Mouse (Mus musculus): ENCODE results near the gene Cntnap3. TPM values are rescaled to one million over a fixed set of nuclear protein-coding genes. Genes with fewer than 3 reads are reported as not detected.
"Not testable (repeated sequence)": the region's sequence is repeated elsewhere in the genome, so short reads cannot be mapped to it uniquely, and the experiment has no call there.

The Cntnap3 gene
- polyA plus RNA-seq (2012; ENCODE audit: insufficient read depth, insufficient read length, low replicate concordance, missing spikeins), result not detected in 2 replicates

DNA sequence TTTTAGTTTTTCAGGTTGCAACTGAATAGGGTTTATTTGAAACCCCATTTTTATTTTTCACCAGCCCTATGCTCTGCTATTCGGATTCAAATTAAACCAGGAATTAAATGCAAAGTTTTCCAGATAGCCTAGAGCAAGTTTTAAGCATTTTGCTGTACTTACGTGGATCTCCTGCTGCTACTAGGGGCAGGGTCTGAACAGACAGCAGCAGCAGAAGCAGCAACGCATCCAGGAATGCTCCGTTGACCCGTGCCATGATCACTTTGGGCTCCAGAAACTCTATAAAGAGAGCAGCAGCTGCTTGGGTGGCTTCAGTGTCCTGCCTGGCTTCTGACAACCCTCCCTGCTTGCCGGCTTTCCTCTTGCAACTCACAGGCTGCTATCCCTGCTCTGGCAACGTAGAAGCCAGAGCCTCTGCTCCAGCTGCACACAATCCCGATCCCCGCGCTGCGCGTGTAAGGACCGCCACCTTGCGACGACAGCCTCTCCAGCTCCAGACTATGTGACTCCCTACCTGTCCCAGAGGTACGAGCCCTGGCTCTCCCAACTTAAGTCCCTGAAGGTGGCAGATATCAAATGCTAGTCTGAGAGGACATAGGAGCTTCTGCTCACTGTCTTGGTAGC lies at the start of gene Cntnap3:
TSS of gene Cntnap3 (minus strand) at position 371 of the 624 bp plus-strand sequence.
- Histone ChIP-seq H3K4me1 (ENCODE audit: control insufficient read depth, insufficient read depth, low read length) (no peaks in the 10 kb centered on the region), H3K27ac (ENCODE audit: insufficient read depth, low read depth, low read length) (0 out of 2 replicates have a peak within 1 kb of the TSS, but pooled peaks have one; percentile 18), H3K4me3 (ENCODE audit: insufficient read depth, low read depth, low read length) (peak within 1 kb of the TSS; percentile 60)
- peak; percentile 74 for TF ChIP-seq CTCF (IDR thresholded peaks at IDR 0.05; ENCODE audit: insufficient read depth, low read depth, low read length)
- TF ChIP-seq POLR2A (IDR thresholded peaks at IDR 0.05; ENCODE audit: insufficient read depth, low read depth, low read length), result no peak
- 1% methylated on average over 16 of the region's 16 CpGs for WGBS

DNA sequence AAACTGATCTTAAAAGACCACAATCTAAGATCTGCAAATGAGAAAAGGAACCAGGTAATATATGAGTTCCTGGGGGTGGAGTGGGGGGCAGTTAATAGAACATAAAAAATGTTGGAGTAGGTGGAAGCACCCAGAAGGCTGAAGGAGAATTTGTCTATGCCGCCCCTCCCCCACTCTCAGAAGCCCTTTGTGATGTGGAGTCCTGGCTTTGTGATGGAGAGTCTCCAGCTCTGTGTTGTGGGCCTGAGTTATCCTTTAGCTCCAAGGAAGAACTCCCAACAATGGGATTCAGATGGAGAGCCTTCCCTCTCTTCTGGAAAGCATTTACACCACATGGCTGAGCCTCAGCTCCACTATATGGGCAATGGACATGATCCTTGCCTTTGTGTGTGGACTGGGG lies 13.4 kb upstream of the Cntnap3 start, which contains the start of gene Spata31:
TSS of gene Spata31 (plus strand) at position 216 of the 400 bp plus-strand sequence.
- WGBS, result 71% methylated on average over 1 of the region's 1 CpGs
- H3K4me3 ChIP-seq (ENCODE audit: insufficient read depth, low read depth, low read length), result no peak within 1 kb of the TSS
- no peak within 1 kb of the TSS for H3K27ac ChIP-seq (ENCODE audit: insufficient read depth, low read depth, low read length)
- H3K4me1 ChIP-seq (ENCODE audit: control insufficient read depth, insufficient read depth, low read length), result no peaks in the 10 kb centered on the region
- no peak for TF ChIP-seq POLR2A (IDR thresholded peaks at IDR 0.05; ENCODE audit: insufficient read depth, low read depth, low read length)
- no peak for TF ChIP-seq CTCF (IDR thresholded peaks at IDR 0.05; ENCODE audit: insufficient read depth, low read depth, low read length)

DNA sequence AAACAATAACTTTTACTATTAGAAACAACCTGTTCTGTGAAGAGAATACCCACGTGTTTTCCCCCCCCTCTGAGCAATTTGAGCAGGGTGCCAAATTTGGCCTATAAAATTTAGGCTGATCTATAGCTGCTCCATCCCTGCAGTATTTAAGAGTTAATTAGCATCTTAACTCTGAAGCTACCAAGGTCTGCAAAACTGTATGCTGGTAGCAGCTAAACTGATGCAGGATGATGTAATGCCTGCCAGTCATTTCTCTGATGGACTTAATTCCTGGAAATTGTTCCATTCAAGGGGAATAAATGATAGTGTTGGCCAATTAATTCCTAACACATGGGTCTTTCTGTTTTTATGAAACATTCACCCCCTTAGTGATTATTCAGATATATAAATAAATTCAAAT lies 623 bp downstream of the Cntnap3 start:
- TF ChIP-seq CTCF (IDR thresholded peaks at IDR 0.05; ENCODE audit: insufficient read depth, low read depth, low read length), result no peak
- TF ChIP-seq POLR2A (IDR thresholded peaks at IDR 0.05; ENCODE audit: insufficient read depth, low read depth, low read length), result no peak
- no peak overlapping the region for H3K27ac ChIP-seq (ENCODE audit: insufficient read depth, low read depth, low read length)
- H3K4me1 ChIP-seq (ENCODE audit: control insufficient read depth, insufficient read depth, low read length), result no peaks in the 10 kb centered on the region
- no peak overlapping the region for H3K4me3 ChIP-seq (ENCODE audit: insufficient read depth, low read depth, low read length)
- WGBS, result 13% methylated on average over 1 of the region's 1 CpGs

DNA sequence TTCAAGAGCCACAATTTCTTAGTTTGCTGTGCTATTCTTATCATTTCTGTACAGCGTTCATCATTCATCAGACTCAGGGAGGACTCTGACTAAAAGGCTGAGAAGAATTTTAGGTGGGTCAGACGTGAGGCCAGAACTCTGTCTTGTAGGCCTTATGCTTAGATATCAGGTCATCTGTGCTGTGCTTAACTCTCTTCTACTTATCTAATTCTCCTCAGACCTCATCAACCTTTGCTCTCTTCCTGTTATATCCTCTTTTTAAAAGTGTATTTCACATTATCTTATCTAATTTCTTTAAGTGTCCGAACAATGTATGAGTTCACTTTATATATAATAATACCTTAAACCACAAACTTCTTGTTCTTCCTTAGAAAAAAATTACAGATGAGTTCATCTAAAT lies 38.4 kb downstream of the Cntnap3 start:
- no peaks in the 10 kb centered on the region for H3K4me1 ChIP-seq (ENCODE audit: control insufficient read depth, insufficient read depth, low read length)
- 91% methylated on average over 3 of the region's 3 CpGs for WGBS
- TF ChIP-seq POLR2A (IDR thresholded peaks at IDR 0.05; ENCODE audit: insufficient read depth, low read depth, low read length), result no peak
- no peak for TF ChIP-seq CTCF (IDR thresholded peaks at IDR 0.05; ENCODE audit: insufficient read depth, low read depth, low read length)
- H3K4me3 ChIP-seq (ENCODE audit: insufficient read depth, low read depth, low read length), result no peak overlapping the region
- no peak overlapping the region for H3K27ac ChIP-seq (ENCODE audit: insufficient read depth, low read depth, low read length)

DNA sequence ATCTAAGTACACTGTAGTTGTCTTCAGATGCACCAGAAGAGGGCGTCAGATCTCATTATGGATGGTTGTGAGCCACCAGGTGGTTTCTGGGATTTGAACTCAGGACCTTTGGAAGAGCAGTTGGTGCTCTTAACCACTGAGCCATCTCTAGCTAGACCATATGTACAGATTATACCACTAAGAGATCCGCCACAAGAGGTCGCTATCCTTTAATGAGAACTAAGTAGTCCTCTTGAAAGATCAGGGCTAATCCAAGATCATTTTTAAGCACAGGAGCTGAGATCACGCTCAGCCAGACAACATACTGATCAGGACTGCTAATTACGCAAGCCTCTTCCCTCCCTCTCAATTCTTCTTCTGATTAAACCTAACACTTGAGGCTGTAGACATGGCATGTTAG lies 78.9 kb downstream of the Cntnap3 start:
- H3K4me3 ChIP-seq (ENCODE audit: insufficient read depth, low read depth, low read length); H3K4me1 ChIP-seq (ENCODE audit: control insufficient read depth, insufficient read depth, low read length); H3K27ac ChIP-seq (ENCODE audit: insufficient read depth, low read depth, low read length): not testable (repeated sequence)
- WGBS, result 37% methylated on average over 5 of the region's 5 CpGs

DNA sequence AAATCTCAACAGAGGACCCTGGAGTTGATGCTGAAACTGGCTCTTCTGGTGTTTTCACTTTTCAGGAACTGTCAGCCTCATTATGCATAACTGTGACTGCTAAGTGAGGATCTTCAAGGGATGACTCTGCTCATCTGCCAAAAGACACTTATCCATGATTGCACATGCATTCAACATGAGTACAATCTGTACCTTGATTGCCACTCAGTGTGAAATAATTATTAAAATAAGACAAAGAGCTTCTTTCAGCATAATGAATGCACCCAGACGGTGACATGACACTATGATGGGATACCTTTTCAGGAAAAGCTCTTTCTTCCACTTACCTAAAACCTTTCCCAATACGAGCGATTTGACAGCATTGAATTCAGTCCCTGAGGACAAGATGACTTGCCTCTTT lies 158.4 kb downstream of the Cntnap3 start:
- Histone ChIP-seq H3K27ac (ENCODE audit: insufficient read depth, low read depth, low read length) (no peak overlapping the region), H3K4me1 (ENCODE audit: control insufficient read depth, insufficient read depth, low read length) (no peaks in the 10 kb centered on the region), H3K4me3 (ENCODE audit: insufficient read depth, low read depth, low read length) (no peak overlapping the region)
- WGBS, result 80% methylated on average over 3 of the region's 3 CpGs
- TF ChIP-seq POLR2A (IDR thresholded peaks at IDR 0.05; ENCODE audit: insufficient read depth, low read depth, low read length) (no peak), CTCF (IDR thresholded peaks at IDR 0.05; ENCODE audit: insufficient read depth, low read depth, low read length) (no peak)

DNA sequence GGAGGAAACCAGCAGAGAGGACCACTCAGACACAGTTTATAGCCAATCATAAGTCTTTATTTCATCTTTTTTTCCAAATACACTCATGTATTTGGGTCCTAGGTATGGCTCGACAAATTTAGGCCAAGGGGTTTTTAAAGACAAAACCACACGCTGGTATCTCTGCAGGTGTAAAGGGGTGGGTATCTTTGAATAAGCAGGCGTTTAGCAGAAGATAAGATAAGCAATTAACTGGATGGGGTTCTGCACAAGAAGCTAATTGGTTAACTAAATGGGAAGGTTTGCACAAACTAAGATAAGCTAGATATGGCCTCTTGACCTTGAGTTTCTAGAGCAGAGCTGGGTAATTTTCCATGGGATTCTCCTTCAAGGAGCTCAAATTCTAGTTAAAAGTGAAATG lies 171.5 kb downstream of the Cntnap3 start:
- no peak overlapping the region for H3K27ac ChIP-seq (ENCODE audit: insufficient read depth, low read depth, low read length)
- no peak overlapping the region for H3K4me3 ChIP-seq (ENCODE audit: insufficient read depth, low read depth, low read length)
- no peaks in the 10 kb centered on the region for H3K4me1 ChIP-seq (ENCODE audit: control insufficient read depth, insufficient read depth, low read length)
- WGBS, result 86% methylated on average over 3 of the region's 3 CpGs
- TF ChIP-seq POLR2A (IDR thresholded peaks at IDR 0.05; ENCODE audit: insufficient read depth, low read depth, low read length) (no peak), CTCF (IDR thresholded peaks at IDR 0.05; ENCODE audit: insufficient read depth, low read depth, low read length) (no peak)

DNA sequence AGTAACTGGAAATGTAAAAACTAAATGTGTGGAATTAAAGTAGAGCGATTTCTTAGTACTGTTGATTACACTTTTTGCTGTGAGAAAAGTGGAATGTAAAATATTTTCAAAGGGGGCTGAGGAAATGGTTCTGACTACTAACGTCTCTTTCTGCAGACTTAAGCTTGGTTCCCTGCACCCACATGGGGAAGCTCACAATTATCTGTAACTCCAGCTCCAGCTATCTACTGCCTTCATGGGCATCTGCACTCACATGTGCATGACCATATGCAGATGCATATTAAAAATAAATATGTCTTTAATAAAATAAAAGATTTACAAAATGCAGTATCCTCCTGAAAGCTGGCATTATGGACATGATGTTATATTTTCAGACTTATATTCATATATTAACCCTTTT lies 187.0 kb downstream of the Cntnap3 start:
- Histone ChIP-seq H3K27ac (ENCODE audit: insufficient read depth, low read depth, low read length) (no peak overlapping the region), H3K4me3 (ENCODE audit: insufficient read depth, low read depth, low read length) (no peak overlapping the region), H3K4me1 (ENCODE audit: control insufficient read depth, insufficient read depth, low read length) (no peaks in the 10 kb centered on the region)
- TF ChIP-seq POLR2A (IDR thresholded peaks at IDR 0.05; ENCODE audit: insufficient read depth, low read depth, low read length), result no peak
- WGBS, result 58% methylated on average over 2 of the region's 2 CpGs

DNA sequence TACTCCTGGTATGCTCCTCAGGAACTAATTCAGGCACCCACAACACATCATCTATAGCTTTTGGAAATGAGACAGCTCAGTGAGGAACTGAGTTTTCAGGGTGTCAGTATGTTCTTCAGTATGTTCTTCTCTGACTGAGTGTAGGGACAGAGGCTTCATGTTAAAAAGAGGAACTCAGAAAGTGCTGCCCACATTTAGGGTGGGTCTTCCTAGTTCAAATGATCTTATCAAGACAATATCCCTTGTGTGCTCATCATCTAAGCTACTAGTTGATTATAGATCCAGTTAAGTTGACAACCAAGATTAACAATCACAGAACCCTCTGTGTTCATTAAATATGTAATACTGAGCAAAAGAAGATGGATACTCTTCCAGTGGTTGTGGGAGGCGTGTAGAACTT lies 211.3 kb downstream of the Cntnap3 start:
- WGBS, result 83% methylated on average over 1 of the region's 1 CpGs
- no peaks in the 10 kb centered on the region for H3K4me1 ChIP-seq (ENCODE audit: control insufficient read depth, insufficient read depth, low read length)
- no peak overlapping the region for H3K4me3 ChIP-seq (ENCODE audit: insufficient read depth, low read depth, low read length)
- H3K27ac ChIP-seq (ENCODE audit: insufficient read depth, low read depth, low read length), result no peak overlapping the region
- TF ChIP-seq POLR2A (IDR thresholded peaks at IDR 0.05; ENCODE audit: insufficient read depth, low read depth, low read length) (no peak), CTCF (IDR thresholded peaks at IDR 0.05; ENCODE audit: insufficient read depth, low read depth, low read length) (no peak)

Other genes with a start within 250 kb of the Cntnap3 start
- not detected in 2 replicates for gene Spata31, start 13.5 kb upstream of the Cntnap3 start, polyA plus RNA-seq (2012; ENCODE audit: insufficient read depth, insufficient read length, low replicate concordance, missing spikeins)
- gene Spata31d1c, start 129.1 kb upstream of the Cntnap3 start, polyA plus RNA-seq (2012; ENCODE audit: insufficient read depth, insufficient read length, low replicate concordance, missing spikeins), result not detected in 2 replicates
- not detected in 2 replicates for gene Prss47, start 148.8 kb upstream of the Cntnap3 start, polyA plus RNA-seq (2012; ENCODE audit: insufficient read depth, insufficient read length, low replicate concordance, missing spikeins)
- not detected in 2 replicates for gene Mfsd14b, start 209.0 kb upstream of the Cntnap3 start, polyA plus RNA-seq (2012; ENCODE audit: insufficient read depth, insufficient read length, low replicate concordance, missing spikeins)
- not detected in 2 replicates for gene Olfr465-ps1, start 234.1 kb upstream of the Cntnap3 start, polyA plus RNA-seq (2012; ENCODE audit: insufficient read depth, insufficient read length, low replicate concordance, missing spikeins)
- gene Olfr466, start 246.3 kb upstream of the Cntnap3 start, polyA plus RNA-seq (2012; ENCODE audit: insufficient read depth, insufficient read length, low replicate concordance, missing spikeins), result not detected in 2 replicates

All from olfactory bulb, adult 2 months (tissue).